Mouse (Mus musculus) E14TG2a.4 (cell line): ENCODE data around the gene Ndufa4l2.

Experiments used
- CTCF ChIP-seq: conservative IDR thresholded peaks from 2 replicates; pipeline ENCODE4 v1.5.1; 2014; ENCODE audit warnings: low read length
- NANOG ChIP-seq: IDR thresholded peaks from 2 replicates; pipeline ENCODE4 v1.6.1; 2014; ENCODE audit warnings: borderline replicate concordance, low read length, mixed read lengths

- TF ChIP-seq CTCF (no peak), NANOG (no peak)
These were observed at the start of gene Ndufa4l2 for GRCm38 (mm10) chr10:127514764-127515163.
